Mouse (Mus musculus) forebrain, embryonic 14.5 days (tissue): Measurements from ENCODE around the gene Ufd1. TPM values are rescaled to one million over a fixed set of nuclear protein-coding genes. Genes with fewer than 3 reads are reported as not detected.
"Not testable (repeated sequence)": the region's sequence is repeated elsewhere in the genome, so short reads cannot be mapped to it uniquely, and the experiment has no call there.

Source experiments
- ATAC-seq: fragments of 200-750 bp; cut with Nextera tagmentation; 2 replicates; pipeline ENCODE4 v1.8.0; 2017; ENCODE audit warnings: mild to moderate bottlenecking, moderate library complexity
- DNase-seq: peaks from one replicate; pipeline ENCODE4 v3.0.0-alpha.2; 2015; ENCODE audit warnings: low spot score
- H3K27ac ChIP-seq: fragments of 300-500 bp; sonication (generic); 2 replicates; pipeline ENCODE4 v1.5.1; 2014; ENCODE audit warnings: low read depth, mild to moderate bottlenecking, control low read depth, low read length, moderate library complexity
- H3K27me3 ChIP-seq: fragments of 300-500 bp; sonication (generic); replicated peaks from 2 replicates; pipeline ENCODE4 v1.6.1; 2014; ENCODE audit warnings: low read length, control low read depth, mixed read lengths; ENCODE audit not compliant: control insufficient read depth, insufficient read depth
- H3K36me3 ChIP-seq: fragments of 300-500 bp; sonication (generic); 2 replicates; pipeline ENCODE4 v1.6.1; 2014; ENCODE audit warnings: low read length, control low read depth; ENCODE audit not compliant: control insufficient read depth, insufficient read depth
- H3K4me1 ChIP-seq: fragments of 300-500 bp; sonication (generic); 2 replicates; pipeline ENCODE4 v1.6.1; 2014; ENCODE audit warnings: antibody characterized with exemption, low read length, control low read depth; ENCODE audit not compliant: control insufficient read depth, insufficient read depth
- H3K4me2 ChIP-seq: fragments of 300-500 bp; sonication (generic); 2 replicates; pipeline ENCODE4 v1.6.1; 2014; ENCODE audit warnings: mild to moderate bottlenecking, control low read depth, low read length
- H3K4me3 ChIP-seq: fragments of 300-500 bp; sonication (generic); 2 replicates; pipeline ENCODE4 v1.5.1; 2014; ENCODE audit warnings: low read depth, low read length, control low read depth
- H3K9ac ChIP-seq: fragments of 300-500 bp; sonication (generic); 2 replicates; pipeline ENCODE4 v1.6.1; 2014; ENCODE audit warnings: mild to moderate bottlenecking, low read length, control low read depth, moderate library complexity
- H3K9me3 ChIP-seq: fragments of 300-500 bp; sonication (generic); replicated peaks from 2 replicates; pipeline ENCODE4 v1.6.1; 2016; ENCODE audit warnings: low read length, control low read depth, mixed read lengths; ENCODE audit not compliant: control insufficient read depth
- WGBS: fragments of 180-500 bp; shearing (Covaris S2); extraction: QIAGEN DNeasy Blood & Tissue Kit; methylation state at CpG from one replicate; pipeline ENCODE4 v1.1.7; 2014; 5-methylcytosine and 5-hydroxymethylcytosine counted together
- polyA plus RNA-seq: library from polyadenylated mRNA; unstranded; fragments of >200 nt; fragmentation: Nextera tagmentation; extraction: Ambion mirVana; gene quantifications from 2 replicates; pipeline ENCODE4 v1.2.1, GENCODE M21; 2014

The Ufd1 gene
- polyA plus RNA-seq, 1 experiment from 2014 or later, result 69.5 TPM

GRCm38 (mm10) chr16:18828630-18829029 is 17.1 kb downstream of the Ufd1 start:
- 94% methylated on average over 3 of the region's 3 CpGs for WGBS
- Histone ChIP-seq H3K4me2 (no peak overlapping the region), H3K27me3 (no peaks in the 10 kb centered on the region), H3K9ac (no peak overlapping the region), H3K9me3 (no peaks in the 10 kb centered on the region), H3K4me1 (no peaks in the 10 kb centered on the region), H3K36me3 (peaks cover 92% of the 10 kb centered on the region), H3K4me3 (no peak overlapping the region), H3K27ac (no peak overlapping the region)
- no peak for DNase-seq
- ATAC-seq, result no peak

GRCm38 (mm10) chr16:18829102-18829501 is 17.5 kb downstream of the Ufd1 start:
- Histone ChIP-seq H3K27ac (no peak overlapping the region), H3K36me3 (peaks cover 92% of the 10 kb centered on the region), H3K27me3 (no peaks in the 10 kb centered on the region), H3K9ac (no peak overlapping the region), H3K4me3 (no peak overlapping the region), H3K9me3 (no peaks in the 10 kb centered on the region), H3K4me2 (no peak overlapping the region), H3K4me1 (no peaks in the 10 kb centered on the region)
- DNase-seq (no peak), ATAC-seq (no peak)
- WGBS, result 95% methylated on average over 6 of the region's 6 CpGs

DNA sequence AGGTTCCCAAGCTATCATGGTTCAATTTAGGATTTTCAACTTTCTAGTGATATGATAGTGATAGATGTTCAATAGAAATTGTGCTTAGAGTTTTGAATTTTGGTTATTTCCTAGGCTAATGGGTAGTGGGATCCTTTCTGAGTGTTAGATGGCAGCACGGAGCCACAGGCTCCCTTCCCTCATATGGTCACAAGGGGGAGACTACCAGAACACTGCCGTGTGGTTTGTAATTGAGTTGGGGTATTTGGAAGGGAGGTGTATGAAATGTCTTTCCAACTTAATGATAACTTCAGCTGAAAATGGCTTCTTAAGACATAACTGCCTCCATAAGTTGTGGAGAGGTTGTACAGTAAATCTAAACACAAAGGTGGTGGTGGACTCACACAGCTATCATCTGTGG is 21.9 kb downstream of the Ufd1 start:
- Histone ChIP-seq H3K27me3 (no peaks in the 10 kb centered on the region), H3K4me2 (no peak overlapping the region), H3K27ac (no peak overlapping the region), H3K4me3 (no peak overlapping the region), H3K9me3 (no peaks in the 10 kb centered on the region), H3K4me1 (no peaks in the 10 kb centered on the region), H3K36me3 (peaks cover 61% of the 10 kb centered on the region), H3K9ac (no peak overlapping the region)
- ATAC-seq (no peak), DNase-seq (no peak)
- WGBS, result 71% methylated on average over 2 of the region's 2 CpGs

- DNase-seq, result no peak
- Histone ChIP-seq H3K27ac (no peak overlapping the region), H3K4me1 (no peaks in the 10 kb centered on the region), H3K4me2 (peak overlapping the region; percentile 56), H3K36me3 (peaks cover 43% of the 10 kb centered on the region), H3K9me3 (no peaks in the 10 kb centered on the region), H3K4me3 (peak overlapping the region; percentile 73), H3K27me3 (no peaks in the 10 kb centered on the region), H3K9ac (peak overlapping the region; percentile 75; the same call in 1 of the 2 replicates)
- WGBS, result 26% methylated on average over 3 of the region's 3 CpGs
- ATAC-seq, result peak; percentile 30
Observed at GRCm38 (mm10) chr16:18836073-18836467, 24.5 kb downstream of the Ufd1 start.

DNA sequence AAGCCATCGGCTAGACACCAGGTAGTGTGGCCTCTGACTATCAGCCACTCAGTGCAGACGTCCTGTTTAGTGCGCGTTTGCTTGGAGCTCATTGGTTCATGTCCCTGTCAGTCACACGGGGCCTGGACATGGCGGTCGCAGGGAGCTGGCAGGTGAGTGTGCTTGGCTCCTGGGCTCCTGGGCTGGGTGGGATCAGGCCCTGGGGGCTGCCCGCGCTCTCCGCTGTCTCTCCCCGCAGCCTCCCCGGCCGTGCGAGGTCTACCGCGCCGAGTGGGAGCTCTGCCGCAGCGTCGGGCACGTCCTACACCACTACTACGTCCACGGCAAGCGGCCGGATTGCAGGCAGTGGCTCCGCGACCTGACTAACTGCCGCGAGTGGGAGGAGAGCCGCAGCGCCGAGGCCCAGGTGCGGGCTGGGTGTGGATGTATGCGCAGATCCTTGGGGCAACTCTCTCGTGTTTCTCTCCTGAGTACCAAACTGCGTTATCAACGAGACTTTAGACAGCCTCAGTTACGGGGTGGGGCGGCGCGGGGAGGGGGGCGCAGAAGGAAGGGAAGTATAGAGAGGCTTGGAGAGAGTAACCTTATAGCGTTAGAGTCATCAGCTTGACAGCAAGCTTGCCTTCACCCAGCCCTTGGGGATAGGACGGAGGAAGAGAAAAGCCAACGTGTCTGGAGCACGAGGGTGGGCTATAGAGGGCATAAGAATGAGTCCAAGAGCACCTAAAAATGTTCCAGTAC is 25.1 kb downstream of the Ufd1 start, which contains the start of the genes 2510002D24Rik and Gm28539:
Gene 2510002D24Rik (plus strand): TSS at position 111 of the 741 bp plus-strand sequence.
Gene Gm28539 (plus strand): TSS at position 117 of the 741 bp plus-strand sequence.
- peak within 1 kb of the TSS; percentile 56 for H3K4me2 ChIP-seq
- peaks cover 37% of the 10 kb centered on the region for H3K36me3 ChIP-seq
- peak within 1 kb of the TSS; percentile 73 for H3K4me3 ChIP-seq
- no peaks in the 10 kb centered on the region for H3K4me1 ChIP-seq
- H3K9ac ChIP-seq, result peak within 1 kb of the TSS; percentile 75
- 1% methylated on average over 46 of the region's 46 CpGs for WGBS
- no peak within 1 kb of the TSS for H3K27ac ChIP-seq
- no peaks in the 10 kb centered on the region for H3K9me3 ChIP-seq
- H3K27me3 ChIP-seq, result no peaks in the 10 kb centered on the region
- ATAC-seq (peak; percentile 97), DNase-seq (peak; percentile 95)

- H3K27ac ChIP-seq, result no peak overlapping the region
- peaks cover 21% of the 10 kb centered on the region for H3K36me3 ChIP-seq
- no peaks in the 10 kb centered on the region for H3K27me3 ChIP-seq
- H3K4me1 ChIP-seq, result no peaks in the 10 kb centered on the region
- ATAC-seq (no peak), DNase-seq (no peak)
- no peak overlapping the region for H3K4me2 ChIP-seq
- WGBS, result 87% methylated on average over 4 of the region's 4 CpGs
- H3K9me3 ChIP-seq, result no peaks in the 10 kb centered on the region
- no peak overlapping the region for H3K9ac ChIP-seq
- no peak overlapping the region for H3K4me3 ChIP-seq
Observed at GRCm38 (mm10) chr16:18838346-18838745, 26.8 kb downstream of the Ufd1 start.

- H3K9me3 ChIP-seq, result no peaks in the 10 kb centered on the region
- no peaks in the 10 kb centered on the region for H3K4me1 ChIP-seq
- H3K9ac ChIP-seq, result no peak overlapping the region
- no peak overlapping the region for H3K4me2 ChIP-seq
- ATAC-seq, result no peak
- no peak for DNase-seq
- 87% methylated on average over 15 of the region's 15 CpGs for WGBS
- no peaks in the 10 kb centered on the region for H3K36me3 ChIP-seq
- no peaks in the 10 kb centered on the region for H3K27me3 ChIP-seq
- H3K27ac ChIP-seq, result no peak overlapping the region
- H3K4me3 ChIP-seq, result no peak overlapping the region
Observed at GRCm38 (mm10) chr16:18846301-18846820, 34.8 kb downstream of the Ufd1 start.

GRCm38 (mm10) chr16:18849521-18850190 is 38.1 kb downstream of the Ufd1 start:
- not testable (repeated sequence) for H3K36me3 ChIP-seq

DNA sequence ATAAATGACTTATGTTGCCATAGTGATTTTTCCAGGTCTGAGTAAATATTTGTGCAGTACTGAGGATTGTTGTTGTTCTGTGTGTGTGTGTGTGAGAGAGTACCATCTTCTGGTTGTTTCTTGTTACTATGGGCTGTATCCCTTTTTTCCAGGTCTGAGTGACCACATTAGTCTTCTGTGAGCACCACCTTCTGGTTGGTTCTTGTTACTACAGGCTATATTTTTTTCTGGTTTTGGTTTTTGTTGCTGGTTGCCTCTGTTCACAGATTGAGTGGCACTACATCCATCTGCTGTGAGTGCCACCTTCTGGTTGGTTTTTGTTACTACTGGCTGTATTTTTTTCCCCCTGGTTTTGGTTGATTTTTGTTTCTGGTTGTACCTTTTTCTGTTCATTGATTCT is 47.0 kb downstream of the Ufd1 start:
- Histone ChIP-seq H3K9ac (no peak overlapping the region), H3K27ac (no peak overlapping the region), H3K4me1 (no peaks in the 10 kb centered on the region), H3K9me3 (no peaks in the 10 kb centered on the region), H3K27me3 (no peaks in the 10 kb centered on the region), H3K4me2 (no peak overlapping the region), H3K4me3 (no peak overlapping the region), H3K36me3 (no peaks in the 10 kb centered on the region)
- 0 out of 2 replicates have a peak, but pooled peaks have one; percentile 29 for ATAC-seq
- peak; percentile 66 for DNase-seq

More at GRCm38 (mm10) chr16:18849521-18850190, 38.1 kb downstream of the Ufd1 start:
- 85% methylated on average over 16 of the region's 17 CpGs for WGBS
- not testable (repeated sequence) for DNase-seq, H3K4me2 ChIP-seq, H3K4me1 ChIP-seq, H3K27ac ChIP-seq, H3K9me3 ChIP-seq, H3K9ac ChIP-seq, ATAC-seq, H3K27me3 ChIP-seq, H3K4me3 ChIP-seq
